Mouse (Mus musculus) gastrocnemius, adult 2 months (tissue): Measurements from ENCODE around the gene Madd. TPM values are rescaled to one million over a fixed set of nuclear protein-coding genes. Genes with fewer than 3 reads are reported as not detected.

Experiments
- DNase-seq: peaks from one replicate; pipeline ENCODE4 v3.0.0; 2022
- H3K27ac ChIP-seq: fragments of 200-600 bp; 2 replicates; pipeline ENCODE4 v1.8.1; 2022; ENCODE audit warnings: mild to moderate bottlenecking
- H3K4me3 ChIP-seq: fragments of 200-600 bp; 2 replicates; pipeline ENCODE4 v1.8.1; 2022; ENCODE audit warnings: mild to moderate bottlenecking, moderate library complexity
- CTCF ChIP-seq: fragments of 200-600 bp; IDR thresholded peaks from 2 replicates; pipeline ENCODE4 v1.8.1; 2022; ENCODE audit warnings: antibody characterized with exemption, mild to moderate bottlenecking, moderate library complexity
- intact Hi-C: fragments of 180-260 bp; cut with DNase I; formaldehyde crosslinking; loops from one replicate; pipeline ENCODE4 v1.15.1; 2025
- long read RNA-seq, 2 experiments: library from polyadenylated mRNA; stranded (forward); transcript quantifications; one replicate each; pipeline ENCODE4 v2.0.0; 2021
- total RNA-seq, 2 experiments: library from RNA; stranded (reverse); gene quantifications; 2 replicates each; pipeline ENCODE4 v1.2.3; 2021

The Madd gene
- 1 to 10 TPM; 2.9 to 4.0 TPM for total RNA-seq
- long read RNA-seq, experiment 1, partial matches to known transcripts: 1 of 3 reads
- long read RNA-seq, experiment 1, other reads (novel, unspliced or antisense): 2 of 3 reads
- long read RNA-seq, experiment 2, partial matches to known transcripts: 0 of 1 reads
- long read RNA-seq, experiment 2, other reads (novel, unspliced or antisense): 1 of 1 reads

DNA sequence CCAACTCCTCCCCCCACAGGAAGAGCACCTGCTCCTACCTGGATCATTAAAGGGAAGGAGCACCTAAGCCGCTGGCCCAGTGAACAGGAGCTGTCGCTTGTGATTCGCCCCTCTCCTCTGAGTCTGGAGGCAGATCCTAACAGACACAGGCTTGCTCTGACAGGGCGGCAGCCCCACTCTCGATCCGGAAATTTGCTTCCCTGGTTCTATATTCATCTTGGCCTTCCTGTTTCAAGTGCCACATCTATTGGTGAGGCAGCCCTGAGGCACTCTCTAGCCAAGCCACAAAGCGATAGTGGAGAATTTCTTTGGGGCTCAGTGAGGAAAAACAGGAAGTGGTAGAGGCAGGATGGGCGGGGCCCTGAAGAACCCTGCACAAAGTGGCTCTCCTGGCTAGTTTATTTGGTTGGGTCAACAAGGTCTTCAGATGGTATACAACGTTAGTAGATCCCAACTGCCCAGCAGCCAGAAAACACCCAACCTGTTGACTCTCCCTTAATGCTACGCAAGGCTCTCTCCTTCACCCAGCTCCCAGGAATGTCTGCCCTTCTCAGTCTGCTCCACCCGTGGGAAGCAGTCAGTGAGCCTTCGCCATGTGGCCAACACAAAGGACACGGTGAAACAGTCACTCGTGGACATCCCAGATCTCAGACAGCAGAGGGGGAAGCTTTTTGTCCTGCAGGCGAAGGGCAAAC, at the start of gene Madd:
Gene Madd, minus strand, starts transcription at position 127 of the 695 bp plus-strand sequence.
- Histone ChIP-seq H3K4me3 (peak within 1 kb of the TSS; percentile 90), H3K27ac (peak within 1 kb of the TSS; percentile 76)
- TF ChIP-seq CTCF: no peak
- DNase-seq: no peak
- intact Hi-C loops: no loop called here

DNA sequence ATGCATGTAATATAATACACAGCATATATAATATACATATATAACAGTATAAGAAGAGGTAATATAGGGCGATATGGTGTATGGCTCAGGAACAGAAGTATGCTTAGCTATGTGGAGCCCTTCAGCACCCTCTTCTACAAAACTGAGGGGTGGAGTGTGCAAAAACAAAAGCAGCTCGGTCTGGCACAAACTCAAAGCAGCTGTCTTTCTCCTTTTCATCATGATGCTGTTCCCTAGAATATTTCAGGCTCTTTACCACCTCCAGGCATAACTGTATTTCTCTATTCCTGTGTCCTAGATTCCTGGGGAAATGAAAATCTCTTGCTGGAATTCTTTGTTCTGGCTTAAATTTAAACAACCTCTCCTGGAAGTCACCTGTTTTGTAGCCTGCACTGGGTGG, 46.1 kb upstream of the Madd start:
- no peak for DNase-seq
- TF ChIP-seq CTCF: no peak
- intact Hi-C loops: no loop called here
- no peak overlapping the region for H3K4me3 ChIP-seq
- no peak overlapping the region for H3K27ac ChIP-seq

DNA sequence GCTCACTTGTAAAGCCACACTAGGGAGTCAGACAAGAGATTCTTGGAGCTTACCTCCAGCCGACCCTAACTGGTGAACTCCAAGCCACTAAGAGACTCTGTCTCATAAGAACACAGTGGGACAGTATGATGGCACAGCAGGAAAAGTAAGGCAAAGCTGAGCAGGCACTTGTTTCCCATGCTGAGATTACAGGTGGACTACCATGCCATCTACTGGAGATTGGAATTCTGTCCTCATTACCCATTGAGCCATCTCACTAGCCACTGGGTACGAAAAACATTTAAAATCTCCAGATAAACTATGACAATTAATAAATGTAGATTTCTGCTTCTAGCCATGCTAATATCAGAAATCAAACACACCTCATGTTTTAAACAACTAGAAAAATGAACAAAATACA, 40.0 kb upstream of the Madd start:
- TF ChIP-seq CTCF: peak; percentile 42
- Histone ChIP-seq H3K27ac (no peak overlapping the region), H3K4me3 (no peak overlapping the region)
- DNase-seq: no peak
- intact Hi-C loops: no loop called here

DNA sequence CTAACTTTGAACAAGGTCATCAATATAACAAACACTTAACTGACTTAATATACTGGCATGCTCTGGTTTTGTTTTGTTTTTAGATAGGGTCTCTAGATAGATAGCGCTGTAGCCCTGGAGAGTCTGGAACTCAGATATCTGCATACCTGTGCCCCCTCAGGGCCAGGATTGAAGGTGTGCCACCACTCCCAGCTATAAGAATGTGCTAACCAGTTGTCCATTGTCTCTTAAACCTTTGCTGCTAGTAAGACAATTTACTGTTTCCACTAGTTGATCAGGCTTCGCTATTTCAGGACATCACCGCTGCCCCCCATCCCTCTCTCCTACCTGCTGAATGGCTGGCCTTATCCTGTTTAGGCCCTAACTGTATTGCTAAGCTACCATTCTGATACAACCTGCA, 36.9 kb upstream of the Madd start:
- intact Hi-C loops: no loop called here

DNA sequence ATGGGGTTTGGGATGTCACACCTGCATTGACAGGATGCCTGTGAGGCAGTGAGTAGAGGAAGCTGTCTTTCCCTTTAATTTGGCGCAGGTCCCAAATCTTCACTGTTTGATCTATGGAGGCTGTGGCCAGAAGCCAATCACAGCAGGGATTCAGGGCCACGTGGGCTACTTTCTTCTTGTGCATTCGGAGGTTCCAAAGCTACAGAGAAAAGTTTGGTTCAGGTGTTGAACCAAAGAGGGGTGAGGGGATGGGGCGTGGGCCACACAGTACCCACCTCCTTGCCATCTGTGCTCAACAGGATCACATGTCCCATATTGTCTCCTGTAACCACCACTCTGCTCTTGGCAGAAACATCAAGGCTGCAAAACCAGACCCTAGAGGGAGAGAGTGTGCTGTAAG, 33.4 kb upstream of the Madd start:
- no peak overlapping the region for H3K27ac ChIP-seq
- no peak for TF ChIP-seq CTCF
- DNase-seq: no peak
- intact Hi-C loops: no loop called here
- no peak overlapping the region for H3K4me3 ChIP-seq

More for the DNA sequence above, 36.9 kb upstream of the Madd start:
- Histone ChIP-seq H3K27ac (peak overlapping the region; percentile 20; the same call in 1 of the 2 replicates), H3K4me3 (no peak overlapping the region)
- no peak for TF ChIP-seq CTCF
- no peak for DNase-seq

DNA sequence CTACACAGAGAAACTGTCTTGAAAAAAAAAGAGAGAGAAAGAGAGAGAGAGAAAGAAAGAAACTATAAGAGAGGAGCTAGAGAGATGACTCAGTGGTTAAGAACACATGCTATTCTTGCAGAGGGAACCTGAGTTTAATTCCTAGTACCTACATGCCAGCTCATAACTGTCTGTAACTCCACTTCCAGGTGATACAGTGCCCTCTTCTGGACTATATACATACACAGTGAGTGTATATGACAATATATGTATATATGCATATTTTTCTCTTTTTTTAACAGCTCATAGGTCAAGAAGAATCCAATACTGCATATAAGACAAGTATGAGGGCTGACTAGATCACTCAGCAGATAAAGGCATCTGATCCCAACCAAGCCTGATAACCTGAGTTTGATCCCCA, 29.7 kb upstream of the Madd start:
- TF ChIP-seq CTCF: peak; percentile 27
- intact Hi-C loops: no loop called here
- no peak overlapping the region for H3K4me3 ChIP-seq
- H3K27ac ChIP-seq: no peak overlapping the region
- DNase-seq: no peak

DNA sequence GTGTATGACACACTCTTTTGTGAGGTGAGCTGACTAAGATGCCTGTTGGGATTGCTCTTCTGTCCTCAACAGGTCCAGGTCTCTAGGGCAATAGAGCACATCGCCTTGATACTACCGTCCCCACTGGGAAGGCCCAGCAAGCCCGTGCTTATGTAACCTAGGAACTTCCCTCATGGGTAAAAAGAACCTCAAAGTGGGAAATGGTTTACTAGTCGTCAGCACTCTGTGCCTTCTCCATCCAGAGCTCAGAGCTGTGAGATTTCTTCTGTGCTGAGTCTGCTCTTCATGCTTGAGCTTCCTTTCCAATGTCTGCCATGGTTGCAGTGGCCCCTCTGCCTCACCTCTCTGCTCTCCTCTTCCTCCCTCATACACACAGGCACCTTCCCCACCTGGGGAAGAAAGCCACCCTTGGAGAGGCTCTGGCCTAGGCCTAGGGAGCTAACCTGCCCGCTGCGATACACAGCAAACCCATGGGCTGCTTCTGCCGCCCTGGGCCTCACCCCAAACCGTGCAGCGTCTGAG, 22.7 kb upstream of the Madd start:
- H3K4me3 ChIP-seq: no peak overlapping the region
- no peak for DNase-seq
- H3K27ac ChIP-seq: peak overlapping the region; percentile 35; the same call in 1 of the 2 replicates
- no peak for TF ChIP-seq CTCF
- intact Hi-C loops: no loop called here

DNA sequence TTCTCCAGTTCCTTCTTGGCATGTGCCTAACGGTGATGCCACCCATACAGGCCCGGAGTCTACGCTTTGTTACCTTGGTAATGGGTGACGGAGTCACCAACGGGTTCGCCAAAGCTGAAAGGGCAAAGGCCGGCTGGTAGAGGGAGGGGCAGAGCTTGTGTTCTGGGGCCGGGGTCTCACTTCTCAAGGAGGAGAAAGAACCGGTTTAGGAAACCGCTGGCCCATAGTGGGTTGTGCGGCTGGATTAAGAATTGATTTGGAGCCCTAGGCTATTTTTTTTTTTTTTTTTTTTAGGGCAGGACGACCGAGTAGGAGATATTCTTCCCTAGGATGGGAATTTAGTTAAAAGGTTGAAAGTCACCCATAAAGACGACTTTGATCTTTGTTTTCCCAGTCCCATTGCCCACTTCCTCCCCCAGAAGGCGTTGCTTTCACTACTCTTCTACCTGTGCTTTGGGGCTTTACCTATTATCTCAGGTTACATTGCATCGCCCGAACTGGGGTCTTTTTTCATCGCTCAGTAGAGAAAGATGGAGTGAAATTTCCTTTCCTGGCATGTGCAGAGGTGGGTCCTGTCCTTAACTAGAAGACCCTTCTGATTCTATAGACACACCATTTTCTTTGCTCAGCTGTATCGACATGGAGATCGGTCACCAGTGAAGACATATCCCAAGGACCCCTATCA, 19.5 kb upstream of the Madd start:
- DNase-seq: no peak
- Histone ChIP-seq H3K27ac (peak overlapping the region; percentile 94), H3K4me3 (peak overlapping the region; percentile 81)
- TF ChIP-seq CTCF: no peak
- intact Hi-C loops: loop anchor here (2.0 kb wide), 1 partner anchor 34 kb away; the partner anchor contains the start of gene Ddb2

DNA sequence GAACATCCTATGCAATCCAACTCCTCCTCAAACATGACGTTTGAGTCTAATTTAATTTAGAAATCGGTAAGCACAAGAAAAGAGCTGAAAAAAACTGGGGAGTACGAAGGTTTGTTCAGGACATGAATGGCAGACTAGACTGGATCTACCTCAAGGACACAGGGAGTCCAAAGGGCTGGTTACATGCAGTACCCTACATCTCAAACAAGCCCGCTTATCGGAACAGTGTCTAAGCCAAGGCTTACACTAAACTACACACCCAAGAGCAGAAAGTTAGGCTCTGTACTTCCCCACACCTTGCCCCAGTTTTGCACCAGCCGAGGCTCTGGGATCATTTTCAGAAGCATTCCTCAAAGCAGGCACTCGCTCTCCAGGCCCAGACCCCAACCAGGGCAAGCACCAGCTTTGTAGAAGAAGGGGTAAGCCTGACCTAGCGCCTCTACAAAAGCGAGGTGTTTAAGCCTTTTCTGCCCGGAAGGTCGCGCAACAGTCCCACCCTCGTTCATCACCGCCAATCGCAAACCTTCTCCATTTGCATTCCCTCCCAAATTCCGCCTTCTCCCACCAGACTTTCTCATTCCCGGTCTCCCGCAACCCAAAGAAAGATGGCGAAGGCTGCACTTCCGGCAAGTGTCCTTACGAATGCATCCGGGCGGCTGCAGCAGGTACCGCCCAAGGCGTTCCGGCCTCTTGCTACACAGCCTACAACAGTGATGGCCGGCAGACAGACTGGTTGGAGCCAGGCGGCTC, 18.8 kb upstream of the Madd start, which contains the start of the genes Nr1h3 and Acp2:
Gene Nr1h3, minus strand, starts transcription at position 613 of the 750 bp plus-strand sequence.
Gene Acp2, plus strand, starts transcription at position 664 of the 750 bp plus-strand sequence.
- no peak; the same call in 1 of the 2 replicates for TF ChIP-seq CTCF
- peak within 1 kb of the TSS; percentile 94 for H3K27ac ChIP-seq
- DNase-seq: peak; percentile 93
- peak within 1 kb of the TSS; percentile 81 for H3K4me3 ChIP-seq
- intact Hi-C loops: loop anchor here (2.0 kb wide), 1 partner anchor 34 kb away; the partner anchor contains the start of gene Ddb2

DNA sequence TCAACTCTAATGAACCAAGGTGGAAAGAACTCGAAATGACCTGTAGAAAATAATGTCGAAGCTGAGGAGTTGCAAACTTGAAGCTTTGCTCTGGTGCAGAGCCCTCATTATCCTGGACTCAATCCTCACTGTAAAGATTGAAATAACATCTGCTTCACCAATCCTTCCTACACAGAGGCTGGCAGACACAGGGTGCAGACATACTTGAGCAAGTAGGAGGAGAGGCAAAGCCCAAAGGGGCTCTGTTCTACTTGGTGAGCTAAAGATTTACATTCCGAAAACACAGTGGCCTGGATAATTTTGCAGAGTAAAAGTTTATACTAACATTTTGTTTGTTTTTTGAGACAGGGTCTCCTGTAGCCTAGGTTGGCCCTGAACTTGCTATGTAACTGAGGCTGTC, 15.3 kb upstream of the Madd start:
- H3K4me3 ChIP-seq: no peak overlapping the region
- no peak for DNase-seq
- TF ChIP-seq CTCF: no peak
- peak overlapping the region; percentile 20; the same call in 1 of the 2 replicates for H3K27ac ChIP-seq
- intact Hi-C loops: no loop called here

DNA sequence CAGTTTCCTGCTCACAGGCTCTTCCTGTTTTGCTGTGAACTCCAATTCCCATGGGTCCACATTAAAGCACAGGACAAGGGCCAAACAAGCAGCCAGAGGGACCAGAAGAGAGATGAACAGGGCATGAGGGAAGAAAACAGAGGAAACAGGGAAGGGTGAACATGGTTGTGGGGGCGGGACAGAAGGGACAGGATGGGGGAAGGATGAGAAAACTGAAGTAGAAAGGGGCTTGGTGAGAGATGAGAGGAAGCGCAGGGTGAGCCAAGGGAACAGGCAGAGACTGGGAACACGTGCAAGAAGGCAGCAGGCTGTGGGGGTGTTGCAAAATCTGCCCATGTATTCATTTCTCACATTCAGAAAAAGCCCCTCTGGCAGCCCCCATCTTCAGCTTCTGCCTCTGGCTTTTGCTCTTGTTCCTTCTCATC, 13.0 kb upstream of the Madd start:
- intact Hi-C loops: no loop called here
- peak; percentile 47 for DNase-seq
- no peak overlapping the region for H3K4me3 ChIP-seq
- no peak for TF ChIP-seq CTCF
- peak overlapping the region; percentile 94 for H3K27ac ChIP-seq
